Mouse (Mus musculus) lung, postnatal 4 days (tissue): Measurements from ENCODE around the gene Epx.
"Not testable (repeated sequence)": the region's sequence is repeated elsewhere in the genome, so short reads cannot be mapped to it uniquely, and the experiment has no call there.

ENCODE experiments used
- DNase-seq, 2 experiments: peaks; one replicate each; pipeline ENCODE4 v3.0.0; 2021

Gene Epx

GRCm38 (mm10) chr11:87875436-87875835, at the start of gene Epx:
Gene Epx (minus strand): TSS chr11:87875536.
- no peak for DNase-seq

GRCm38 (mm10) chr11:87920966-87921365, 45.6 kb upstream of the Epx start, which contains the start of gene Olfr464:
Gene Olfr464 (minus strand): TSS chr11:87920967.
- DNase-seq = peak in 1 of 2 experiments; percentile 8

- no peak for DNase-seq
Measured at GRCm38 (mm10) chr11:87920301-87920700, 45.0 kb upstream of the Epx start.

GRCm38 (mm10) chr11:87916005-87916404, 40.7 kb upstream of the Epx start:
- DNase-seq = no peak

- DNase-seq = no peak
Measured at GRCm38 (mm10) chr11:87904331-87904730, 29.0 kb upstream of the Epx start.

- DNase-seq = no peak
Measured at GRCm38 (mm10) chr11:87897287-87897686, 22.0 kb upstream of the Epx start, which contains the start of gene Olfr463. Gene Olfr463 (minus strand): TSS chr11:87897387.

- DNase-seq = no peak
Measured at GRCm38 (mm10) chr11:87892168-87892567, 16.8 kb upstream of the Epx start, which contains the start of gene Olfr462. Gene Olfr462 (minus strand): TSS chr11:87892268.

- no peak for DNase-seq
Measured at GRCm38 (mm10) chr11:87884856-87885255, 9.5 kb upstream of the Epx start.

GRCm38 (mm10) chr11:87883493-87883892, 8.2 kb upstream of the Epx start:
- no peak for DNase-seq

GRCm38 (mm10) chr11:87881714-87882113, 6.4 kb upstream of the Epx start:
- DNase-seq = no peak

- DNase-seq = no peak
Measured at GRCm38 (mm10) chr11:87879826-87880225, 4.5 kb upstream of the Epx start.

GRCm38 (mm10) chr11:87871766-87872165, 3.6 kb downstream of the Epx start:
- no peak for DNase-seq

- no peak for DNase-seq
Measured at GRCm38 (mm10) chr11:87870096-87870495, 5.2 kb downstream of the Epx start.

GRCm38 (mm10) chr11:87866891-87867290, 8.4 kb downstream of the Epx start:
- not testable (repeated sequence) for DNase-seq

- no peak for DNase-seq
Measured at GRCm38 (mm10) chr11:87862805-87863204, 12.5 kb downstream of the Epx start.

GRCm38 (mm10) chr11:87860426-87860825, 14.9 kb downstream of the Epx start:
- DNase-seq = no peak

- DNase-seq = peak in 1 of 2 experiments; percentile 12
Measured at GRCm38 (mm10) chr11:87859273-87859672, 16.1 kb downstream of the Epx start.

GRCm38 (mm10) chr11:87854550-87854949, 20.8 kb downstream of the Epx start:
- DNase-seq = no peak

- peak in 1 of 2 experiments; percentile 17 for DNase-seq
Measured at GRCm38 (mm10) chr11:87853597-87853954, 21.8 kb downstream of the Epx start.

- DNase-seq = peak; percentile 92 to 93
Measured at GRCm38 (mm10) chr11:87852690-87853596, 22.4 kb downstream of the Epx start, which contains the start of gene Mks1. Gene Mks1 (plus strand): TSS chr11:87853215.

- DNase-seq = no peak
Measured at GRCm38 (mm10) chr11:87847884-87848283, 27.5 kb downstream of the Epx start.

GRCm38 (mm10) chr11:87846968-87847600, 28.3 kb downstream of the Epx start:
- DNase-seq = no peak

GRCm38 (mm10) chr11:87841436-87841835, 33.9 kb downstream of the Epx start:
- no peak for DNase-seq

- DNase-seq = peak in 1 of 2 experiments; percentile 23
Measured at GRCm38 (mm10) chr11:87840676-87841075, 34.7 kb downstream of the Epx start.
